Mouse (Mus musculus): ENCODE results near the gene Ddx23.
A peak's percentile ranks its signal among the peaks of the same experiment; 100 is the strongest.

The Ddx23 gene

GRCm38 (mm10) chr15:98662567-98663545, at the start of gene Ddx23:
Gene Ddx23 (minus strand): TSS chr15:98662894.
- DNase-seq (ENCODE audit: low read depth, low spot score): peak; percentile 91

GRCm38 (mm10) chr15:98710442-98710841, 47.7 kb upstream of the Ddx23 start:
- no peak for DNase-seq (ENCODE audit: low read depth, low spot score)

- DNase-seq (ENCODE audit: low read depth, low spot score): peak; percentile 71
Observed at GRCm38 (mm10) chr15:98707766-98708372, 45.2 kb upstream of the Ddx23 start, which contains the start of gene Ccdc65. Gene Ccdc65 (plus strand): TSS chr15:98708207.

GRCm38 (mm10) chr15:98704312-98704711, 41.6 kb upstream of the Ddx23 start:
- DNase-seq (ENCODE audit: low read depth, low spot score): no peak

- DNase-seq (ENCODE audit: low read depth, low spot score): peak; percentile 69
Observed at GRCm38 (mm10) chr15:98699190-98700105, 36.8 kb upstream of the Ddx23 start.

- DNase-seq (ENCODE audit: low read depth, low spot score): no peak
Observed at GRCm38 (mm10) chr15:98696216-98696615, 33.5 kb upstream of the Ddx23 start.

- no peak for DNase-seq (ENCODE audit: low read depth, low spot score)
Observed at GRCm38 (mm10) chr15:98695726-98696125, 33.0 kb upstream of the Ddx23 start.

GRCm38 (mm10) chr15:98692171-98692715, 29.5 kb upstream of the Ddx23 start:
- DNase-seq (ENCODE audit: low read depth, low spot score): no peak

- DNase-seq (ENCODE audit: low read depth, low spot score): no peak
Observed at GRCm38 (mm10) chr15:98691486-98692147, 28.9 kb upstream of the Ddx23 start.

GRCm38 (mm10) chr15:98689682-98690081, 27.0 kb upstream of the Ddx23 start:
- DNase-seq (ENCODE audit: low read depth, low spot score): no peak

GRCm38 (mm10) chr15:98685926-98686325, 23.2 kb upstream of the Ddx23 start:
- no peak for DNase-seq (ENCODE audit: low read depth, low spot score)

GRCm38 (mm10) chr15:98683746-98684145, 21.1 kb upstream of the Ddx23 start:
- DNase-seq (ENCODE audit: low read depth, low spot score): no peak

GRCm38 (mm10) chr15:98683177-98683576, 20.5 kb upstream of the Ddx23 start:
- no peak for DNase-seq (ENCODE audit: low read depth, low spot score)

- no peak for DNase-seq (ENCODE audit: low read depth, low spot score)
Observed at GRCm38 (mm10) chr15:98681633-98682032, 18.9 kb upstream of the Ddx23 start.

- no peak for DNase-seq (ENCODE audit: low read depth, low spot score)
Observed at GRCm38 (mm10) chr15:98680660-98681059, 18.0 kb upstream of the Ddx23 start.

- DNase-seq (ENCODE audit: low read depth, low spot score): no peak
Observed at GRCm38 (mm10) chr15:98677977-98678376, 15.3 kb upstream of the Ddx23 start.

GRCm38 (mm10) chr15:98676940-98677728, 14.4 kb upstream of the Ddx23 start, which contains the start of gene Rnd1:
Gene Rnd1 (minus strand): TSS chr15:98677461.
- DNase-seq (ENCODE audit: low read depth, low spot score): peak; percentile 80

- no peak for DNase-seq (ENCODE audit: low read depth, low spot score)
Observed at GRCm38 (mm10) chr15:98676471-98676870, 13.8 kb upstream of the Ddx23 start.

- DNase-seq (ENCODE audit: low read depth, low spot score): no peak
Observed at GRCm38 (mm10) chr15:98675634-98676250, 13.0 kb upstream of the Ddx23 start.
